Mouse (Mus musculus) olfactory bulb, adult 2 months (tissue): ENCODE measurements around the gene Slit3.

Experiments
- CTCF ChIP-seq: fragments of 200-500 bp; IDR thresholded peaks from 2 replicates; pipeline ENCODE4 v1.5.1; 2012; ENCODE audit warnings: low read depth, mild to moderate bottlenecking, low read length, moderate library complexity; ENCODE audit not compliant: insufficient read depth
- POLR2A ChIP-seq: fragments of 200-500 bp; IDR thresholded peaks from 2 replicates; pipeline ENCODE4 v1.6.1; 2012; ENCODE audit warnings: mild to moderate bottlenecking, low read depth, low read length, moderate library complexity; ENCODE audit not compliant: insufficient read depth

- TF ChIP-seq CTCF = no peak
- no peak for TF ChIP-seq POLR2A
Observed at GRCm38 (mm10) chr11:35375072-35375471, 254.0 kb downstream of the Slit3 start.
